Mouse (Mus musculus) thymus, adult 2 months (tissue): ENCODE results near the gene Slc5a4a.

Source experiments
- CTCF ChIP-seq: fragments of 200-500 bp; IDR thresholded peaks from 2 replicates; pipeline ENCODE4 v1.5.1; 2012; ENCODE audit warnings: mild to moderate bottlenecking, control low read depth, low read length, moderate library complexity, borderline replicate concordance; ENCODE audit not compliant: control insufficient read depth, poor library complexity, insufficient read depth; ENCODE audit errors: extremely low read depth
- POLR2A ChIP-seq: fragments of 200-500 bp; IDR thresholded peaks from 2 replicates; pipeline ENCODE4 v1.6.1; 2012; ENCODE audit warnings: mild to moderate bottlenecking, low read length, control low read depth, moderate library complexity; ENCODE audit not compliant: control insufficient read depth, poor library complexity, insufficient read depth; ENCODE audit errors: extremely low read depth

GRCm38 (mm10) chr10:76120124-76120711, 27.0 kb upstream of the Slc5a4a start:
- TF ChIP-seq CTCF (no peak), POLR2A (no peak)
